Mouse (Mus musculus) c-Kit-positive CD71-negative TER-119-negative erythroid progenitor cells, embryonic 14.5 days (primary cell): ENCODE data around the gene Zbtb4.

ENCODE experiments used
- DNase-seq: peaks from one replicate; pipeline ENCODE4 v3.0.0-alpha.2; 2013; ENCODE audit warnings: low read depth

Gene Zbtb4

DNA sequence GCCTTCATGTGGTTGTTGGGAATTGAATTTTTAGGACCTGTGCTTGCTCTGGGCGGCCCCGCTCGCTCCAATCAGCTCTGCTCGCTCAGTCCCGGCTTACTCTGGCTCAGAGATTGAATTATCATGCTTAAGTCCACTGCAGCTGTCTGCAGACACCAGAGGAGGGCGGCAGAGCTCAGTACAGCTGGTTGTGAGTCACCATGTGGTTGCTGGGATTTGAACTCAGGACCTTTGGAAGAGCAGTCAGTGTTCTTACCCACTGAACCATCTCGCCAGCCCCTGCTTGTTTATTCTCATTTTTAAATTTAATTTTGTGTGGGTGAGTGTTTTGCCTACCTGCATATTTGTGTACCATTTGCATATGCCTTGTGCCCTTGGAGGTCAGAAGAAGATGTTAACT is 2.2 kb upstream of the Zbtb4 start:
- no peak for DNase-seq

- no peak for DNase-seq
Observed at GRCm38 (mm10) chr11:69766126-69766609, 456 bp downstream of the Zbtb4 start.

- DNase-seq, result no peak
Observed at GRCm38 (mm10) chr11:69766872-69767624, 1.3 kb downstream of the Zbtb4 start.

DNA sequence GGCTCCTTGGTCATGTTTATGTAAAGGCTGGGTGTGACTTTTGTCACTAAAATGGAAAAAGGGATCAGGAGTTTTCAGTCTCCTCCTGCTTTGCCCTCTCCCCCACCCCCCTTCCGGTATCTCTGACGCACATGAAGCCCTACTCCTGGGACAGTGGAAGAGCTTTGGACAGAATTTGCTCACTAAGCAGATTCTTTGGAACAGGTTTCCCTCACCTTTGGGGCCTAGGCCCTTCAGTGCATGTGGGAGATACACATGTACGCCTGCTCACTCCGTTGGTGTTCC is 1.9 kb downstream of the Zbtb4 start:
- no peak for DNase-seq

DNA sequence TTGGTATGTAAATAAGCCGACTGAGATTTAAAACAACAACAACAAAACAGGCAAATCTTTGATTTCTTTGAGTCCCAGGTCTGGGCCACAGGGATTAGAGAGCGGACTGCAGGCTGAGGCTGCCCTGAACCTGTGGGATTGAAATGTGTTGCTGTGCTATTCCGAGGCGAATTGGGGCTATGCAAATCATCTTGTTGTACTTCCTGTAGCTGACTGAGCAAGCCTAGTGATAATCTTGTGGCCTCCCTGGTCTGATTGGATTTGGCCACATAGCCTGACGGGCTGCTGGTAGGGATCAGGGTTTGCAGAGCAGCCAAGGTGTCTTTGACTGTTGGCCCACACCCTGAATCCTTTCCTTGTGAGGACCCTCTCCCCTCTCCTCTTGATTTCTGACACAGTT is 9.2 kb downstream of the Zbtb4 start:
- no peak for DNase-seq

DNA sequence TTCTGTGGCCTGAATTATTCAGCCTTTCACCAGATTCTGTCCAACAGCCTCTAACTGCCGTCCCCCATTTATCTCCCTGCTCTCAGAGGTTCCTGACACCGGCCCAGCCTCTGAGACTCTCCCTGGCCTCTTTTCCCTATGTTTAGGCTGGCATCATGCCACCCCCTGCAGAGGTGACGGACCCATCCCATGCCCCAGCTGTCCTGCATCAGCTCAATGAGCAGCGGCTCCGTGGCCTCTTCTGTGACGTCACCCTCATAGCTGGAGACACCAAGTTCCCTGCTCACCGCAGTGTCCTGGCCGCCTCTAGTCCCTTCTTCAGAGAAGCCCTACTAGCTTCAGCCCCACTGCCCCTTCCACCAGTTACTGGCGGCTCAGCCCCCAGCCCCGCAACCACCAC is 10.0 kb downstream of the Zbtb4 start:
- no peak for DNase-seq

GRCm38 (mm10) chr11:69776488-69776887 is 10.8 kb downstream of the Zbtb4 start:
- DNase-seq, result no peak

DNA sequence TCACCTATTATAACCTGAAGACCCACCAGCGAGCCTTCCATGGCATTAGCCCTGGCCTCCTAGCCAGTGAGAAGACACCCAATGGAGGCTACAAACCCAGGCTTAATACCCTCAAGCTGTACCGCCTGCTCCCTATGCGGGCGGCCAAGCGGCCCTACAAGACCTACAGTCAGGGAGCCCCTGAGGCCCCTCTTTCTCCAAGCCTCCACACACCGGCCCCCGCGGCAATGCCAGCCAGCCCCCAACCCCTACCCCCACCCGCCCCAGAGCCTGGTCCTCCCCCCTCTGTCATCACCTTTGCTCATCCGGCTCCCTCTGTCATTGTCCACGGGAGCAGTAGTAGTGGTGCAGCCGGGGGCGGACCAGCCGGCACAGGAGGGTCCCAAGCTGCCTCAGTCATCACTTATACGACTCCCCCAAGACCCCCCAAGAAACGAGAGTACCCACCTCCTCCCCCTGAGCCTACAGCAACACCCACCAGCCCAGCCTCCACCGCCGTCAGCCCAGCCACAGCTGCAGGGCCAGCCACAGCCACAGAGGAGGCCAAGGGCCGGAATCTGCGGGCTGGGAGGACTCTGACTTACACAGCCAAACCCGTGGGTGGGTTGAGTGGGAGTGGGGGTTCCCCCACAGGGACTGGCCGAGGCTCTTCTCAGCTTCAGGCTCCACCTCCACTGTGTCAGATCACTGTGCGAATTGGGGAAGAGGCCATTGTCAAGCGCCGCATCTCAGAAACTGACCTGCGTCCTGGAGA is 12.0 kb downstream of the Zbtb4 start:
- no peak for DNase-seq

DNA sequence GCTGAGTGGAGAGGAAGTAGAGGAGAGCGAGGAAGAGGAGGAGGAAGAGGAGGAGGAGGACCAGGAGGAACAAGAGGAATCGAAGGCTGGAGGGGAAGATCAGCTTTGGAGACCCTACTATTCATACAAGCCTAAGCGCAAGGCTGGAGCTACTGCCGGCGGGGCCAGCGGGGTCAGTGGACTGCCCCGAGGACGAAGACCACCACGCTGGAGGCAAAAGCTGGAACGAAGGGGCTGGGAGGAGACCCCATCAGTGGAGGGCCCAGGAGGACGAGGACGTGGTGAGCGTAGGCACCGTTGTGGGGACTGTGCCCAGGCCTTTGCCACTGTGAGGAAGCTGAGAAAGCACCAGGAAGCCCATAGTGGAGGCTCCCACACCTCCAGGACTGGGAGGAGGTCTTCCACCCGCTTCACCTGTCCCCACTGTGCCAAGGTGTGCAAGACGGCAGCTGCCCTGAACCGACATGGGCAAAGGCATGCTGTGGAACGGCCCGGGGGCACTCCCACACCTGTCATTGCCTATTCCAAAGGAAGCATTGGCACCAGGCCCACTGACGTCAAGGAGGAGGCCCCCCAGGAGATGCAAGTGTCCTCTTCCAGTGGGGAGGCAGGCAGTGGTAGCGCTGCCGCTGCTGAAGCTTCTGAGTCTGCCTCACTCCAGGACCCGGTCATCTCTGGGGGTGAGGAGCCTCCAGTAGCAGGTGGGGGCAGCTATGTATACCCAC is 12.7 kb downstream of the Zbtb4 start:
- DNase-seq, result no peak

DNA sequence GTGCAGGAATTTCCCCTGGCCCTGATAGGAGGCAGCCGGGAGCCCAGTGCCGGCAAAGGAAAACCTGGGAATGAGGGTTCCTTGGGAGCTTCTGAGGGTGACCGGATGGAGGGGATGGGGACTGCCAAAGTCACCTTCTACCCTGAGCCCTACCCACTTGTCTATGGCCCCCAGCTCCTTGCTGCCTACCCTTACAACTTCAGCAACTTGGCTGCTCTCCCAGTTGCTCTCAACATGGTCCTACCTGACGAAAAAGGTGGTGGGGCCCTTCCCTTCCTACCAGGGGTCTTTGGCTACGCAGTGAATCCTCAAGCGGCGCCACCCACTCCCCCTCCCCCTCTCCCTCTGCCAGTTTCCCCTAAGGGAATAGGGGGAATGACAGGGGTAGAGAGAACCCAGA is 13.3 kb downstream of the Zbtb4 start:
- DNase-seq, result no peak

DNA sequence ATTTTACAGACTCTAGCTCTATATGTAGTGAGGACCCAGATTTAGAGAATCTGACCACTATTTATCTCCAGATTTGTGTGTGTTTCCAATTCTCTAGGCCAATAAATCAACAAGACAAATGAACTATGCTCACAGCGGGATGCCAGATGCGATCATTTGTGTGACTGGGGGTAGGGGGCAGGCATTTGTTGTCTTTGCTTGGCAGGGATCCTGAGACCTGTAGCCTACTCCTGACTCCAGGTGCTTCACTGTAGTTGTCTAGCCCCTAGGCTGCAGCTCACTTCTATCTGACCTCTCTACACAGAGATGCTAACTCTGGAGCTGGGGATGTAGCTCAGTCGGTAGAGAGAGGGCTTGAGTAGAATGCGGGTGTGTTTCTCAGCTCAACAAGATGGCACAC is 16.1 kb downstream of the Zbtb4 start:
- no peak for DNase-seq

- no peak for DNase-seq
Observed at GRCm38 (mm10) chr11:69784793-69785272, 19.1 kb downstream of the Zbtb4 start.

DNA sequence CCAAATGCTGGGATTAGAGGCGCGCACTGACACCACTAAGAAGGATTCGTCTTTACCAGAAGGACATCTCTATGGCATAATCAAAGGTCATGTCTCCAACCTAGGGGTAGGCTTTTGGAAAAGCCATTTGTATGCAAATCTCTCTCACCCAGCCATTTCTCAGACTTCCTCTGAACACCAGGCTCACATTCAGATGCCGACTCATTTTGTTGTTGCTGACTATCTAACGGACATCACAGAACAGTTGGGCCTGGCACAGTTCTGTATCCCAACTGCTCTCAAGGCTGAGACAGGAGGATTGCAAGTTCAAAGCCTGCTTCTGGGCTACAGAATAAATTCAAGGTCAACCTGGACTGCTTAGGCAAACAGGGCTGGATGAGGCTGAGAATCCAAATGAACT is 21.6 kb downstream of the Zbtb4 start:
- no peak for DNase-seq

- DNase-seq, result no peak
Observed at GRCm38 (mm10) chr11:69789431-69789830, 23.7 kb downstream of the Zbtb4 start.

DNA sequence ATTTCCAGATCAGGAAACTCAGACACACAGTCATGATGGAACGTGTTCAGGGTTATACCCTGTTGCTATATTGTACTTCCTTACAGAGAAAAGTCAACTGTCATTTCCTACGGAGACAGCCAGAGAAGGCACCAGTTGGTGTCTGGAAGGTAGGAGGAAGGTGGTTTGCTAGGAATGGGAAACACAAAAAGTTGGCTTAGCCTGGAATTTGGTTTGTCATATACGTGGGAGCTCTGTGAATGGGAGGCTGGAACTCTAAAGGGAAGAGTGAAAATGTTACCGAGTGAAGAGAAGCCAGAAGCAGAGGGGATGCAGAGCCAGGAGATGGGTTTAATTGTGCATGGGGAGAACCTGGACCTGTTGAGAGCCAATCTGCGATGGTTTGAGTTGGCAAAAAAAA is 25.7 kb downstream of the Zbtb4 start:
- DNase-seq, result no peak

DNA sequence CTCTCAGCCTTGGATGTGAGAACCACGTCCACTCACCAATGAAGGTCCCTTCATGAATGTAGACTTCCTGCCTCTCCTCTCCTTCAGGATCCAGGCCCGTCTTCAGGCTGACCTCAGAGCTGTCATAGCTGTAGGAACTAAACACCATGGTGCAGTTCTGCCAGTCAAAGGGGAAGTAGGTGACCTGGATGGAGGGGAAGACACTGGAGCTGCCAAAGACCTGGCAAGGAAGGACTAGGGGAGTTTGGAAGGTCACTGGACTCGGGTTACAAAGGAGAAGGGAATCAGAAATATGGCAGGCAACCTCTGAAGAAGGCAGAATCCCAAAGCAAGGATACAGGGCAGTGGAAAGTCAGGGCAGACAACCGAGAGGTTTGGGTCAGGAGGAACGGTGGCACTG is 27.7 kb downstream of the Zbtb4 start:
- DNase-seq, result no peak

GRCm38 (mm10) chr11:69795168-69795982 is 29.7 kb downstream of the Zbtb4 start, which contains the start of gene Chrnb1:
Chrnb1 (minus strand) TSS chr11:69795943.
- DNase-seq, result peak; percentile 89

DNA sequence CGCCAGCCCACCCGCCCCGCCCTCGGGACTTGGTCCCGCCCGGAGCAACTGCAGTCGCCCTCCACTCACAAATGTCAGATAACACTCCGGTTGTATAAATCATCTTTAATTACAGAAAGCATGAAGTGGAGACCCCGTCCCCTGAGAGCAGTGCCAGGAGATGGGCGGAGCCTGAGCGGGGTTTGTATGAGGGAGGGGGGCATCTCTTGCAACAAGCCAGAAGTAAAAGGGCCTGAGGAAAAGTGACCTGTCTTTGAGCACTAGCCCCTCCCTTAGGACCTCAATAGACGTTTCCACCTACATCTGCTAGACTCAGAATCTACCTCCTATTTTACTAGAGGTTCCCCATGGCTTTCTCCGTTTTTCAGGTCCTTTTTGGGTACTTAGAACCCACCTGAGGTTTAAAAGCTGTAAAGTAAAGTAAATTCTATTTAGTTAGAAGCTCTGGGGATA is 30.3 kb downstream of the Zbtb4 start:
- DNase-seq, result no peak

DNA sequence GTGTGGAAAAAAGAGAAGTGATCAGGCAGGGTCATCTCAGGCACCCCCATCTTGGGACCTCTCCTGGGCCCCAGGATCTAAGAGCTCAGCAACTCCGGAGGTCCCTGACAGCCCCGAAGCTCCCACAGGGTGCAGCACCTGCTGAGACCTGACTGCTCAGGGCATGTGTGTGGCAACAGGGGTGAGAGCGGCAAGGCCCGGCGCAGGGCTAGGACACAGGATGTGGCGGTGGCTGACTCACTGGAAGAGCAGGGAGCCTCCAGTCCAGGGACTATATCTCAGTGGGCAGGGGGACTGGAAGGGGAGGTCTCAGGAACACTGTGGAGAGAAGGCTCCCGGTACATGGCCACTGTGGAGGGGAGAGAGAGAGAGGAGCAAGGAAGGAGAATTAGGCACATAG is 32.2 kb downstream of the Zbtb4 start:
- DNase-seq, result no peak

DNA sequence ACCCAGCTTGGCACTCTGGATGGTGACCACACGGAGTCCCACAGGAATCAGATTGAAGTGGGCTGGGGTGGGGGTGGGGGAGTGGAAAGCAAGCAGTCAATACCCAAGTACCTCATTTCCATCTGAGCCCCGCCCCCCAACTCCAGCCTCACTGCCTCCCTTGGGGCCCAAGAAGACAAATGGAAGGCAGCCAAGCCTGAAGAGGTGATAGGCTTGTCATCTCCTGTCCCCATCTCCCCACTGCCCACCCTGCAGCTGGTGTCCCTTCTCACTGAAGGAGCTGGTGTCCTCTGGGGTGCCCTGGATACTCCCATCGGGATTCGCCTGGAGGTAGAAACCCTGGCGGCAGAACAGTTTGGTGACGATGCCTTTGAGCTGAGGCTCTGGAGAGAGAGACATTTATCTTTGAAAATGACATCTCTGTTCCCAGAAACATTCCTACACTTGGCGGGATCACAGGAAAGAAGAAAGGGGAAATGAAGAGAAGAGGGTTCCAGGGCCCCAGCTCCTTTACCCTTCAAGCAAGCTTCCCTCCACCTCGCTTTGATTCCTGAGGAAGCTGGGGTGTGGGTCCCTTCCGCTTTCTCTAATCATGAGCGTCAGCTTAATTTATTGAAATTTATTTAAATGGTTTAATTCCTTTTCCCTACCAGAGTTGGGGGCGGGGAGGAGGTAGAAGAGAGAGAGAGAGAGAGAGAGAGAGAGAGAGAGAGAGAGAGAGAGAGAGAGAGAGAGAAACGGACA is 33.9 kb downstream of the Zbtb4 start:
- DNase-seq, result no peak

DNA sequence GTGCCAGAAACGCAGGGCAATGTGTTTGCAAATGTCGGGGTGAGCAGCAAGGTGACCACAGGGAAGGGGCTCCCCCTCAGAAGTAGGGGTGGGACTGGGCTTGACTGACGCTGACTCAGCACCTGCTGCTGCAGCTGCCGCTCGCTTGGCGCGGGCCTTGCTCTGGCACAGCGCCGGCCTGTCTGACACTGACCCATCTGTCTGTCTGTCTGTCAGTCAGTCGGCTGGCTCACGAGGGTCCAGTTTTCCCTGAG is 34.4 kb downstream of the Zbtb4 start:
- no peak for DNase-seq
